ENCODE assay signal across 9 mouse cellular contexts in the genomic region with DNA sequence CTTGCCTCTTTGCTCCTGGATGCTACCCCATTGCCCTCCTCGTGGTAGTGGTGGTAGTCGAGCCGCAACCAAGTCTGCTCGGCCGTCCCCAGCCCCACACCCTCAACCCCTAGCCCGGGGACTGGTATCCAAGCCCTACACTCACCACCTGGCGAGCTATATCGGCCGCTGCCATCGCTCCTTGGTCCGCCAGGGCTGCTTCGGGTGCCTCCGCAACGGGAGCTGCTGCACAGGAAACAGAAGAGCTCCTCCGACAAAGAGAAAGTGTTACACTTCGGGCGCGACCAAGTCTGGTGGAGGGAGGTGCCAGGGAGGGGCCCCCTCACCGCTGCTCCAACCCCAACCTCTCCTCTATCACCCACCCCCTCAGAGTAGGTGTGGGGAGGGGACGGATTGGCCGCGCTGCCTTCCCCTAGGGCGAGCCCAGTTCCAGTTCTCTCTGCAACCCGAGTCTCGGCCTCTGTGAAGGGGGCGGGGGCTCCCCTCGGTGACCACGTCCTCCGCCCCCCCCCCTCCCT. TPM values are rescaled to one million over a fixed set of nuclear protein-coding genes. Genes with fewer than 3 reads are reported as not detected.
DNase-seq lines count a peak whose midpoint lies in the region; ATAC-seq and TF ChIP-seq lines count a peak whose summit lies in the region.
"Had no signal": no experiment of that assay in that cellular context is flagged by ENCODE, and none has a peak within 500 bp of the region (broad histone marks: within the 10 kb centered on the region; RNA-seq: fewer than 3 reads in every experiment).

No protein-coding gene starts in this region.

- TF ChIP-seq EP300 in liver, embryonic 14.5 days (IDR thresholded peaks at IDR 0.05; ENCODE audit: low read depth), result no peak

- H3K4me3 ChIP-seq in embryonic facial prominence, embryonic 12.5 days, result peak overlapping the region; percentile 62
- peak overlapping the region; percentile 61 for H3K4me3 ChIP-seq in heart, embryonic 11.5 days (ENCODE audit: low read depth, low read length)
- H3K4me3 ChIP-seq in kidney, embryonic 15.5 days (replicated peaks), result peak overlapping the region; percentile 62
- peak overlapping the region; percentile 54 to 74 for H3K4me3 ChIP-seq in liver, embryonic 14.5 days (ENCODE audit: insufficient read depth in 1 of 2, low read depth in 2 of 2, low read length in 2 of 2)
- H3K4me3 ChIP-seq in stomach, embryonic 15.5 days (replicated peaks), result peak overlapping the region; percentile 56

- no peaks in the 10 kb centered on the region for H3K36me3 ChIP-seq in embryonic facial prominence, embryonic 12.5 days
- H3K36me3 ChIP-seq in heart, embryonic 11.5 days (ENCODE audit: control insufficient read depth, insufficient read depth, low read length), result no peaks in the 10 kb centered on the region
- no peaks in the 10 kb centered on the region for H3K36me3 ChIP-seq in kidney, embryonic 15.5 days
- no peaks in the 10 kb centered on the region for H3K36me3 ChIP-seq in liver, embryonic 14.5 days (replicated peaks; ENCODE audit: control insufficient read depth, insufficient read depth, low read depth)
- H3K36me3 ChIP-seq in stomach, embryonic 15.5 days, result no peaks in the 10 kb centered on the region

- no peak for TF ChIP-seq CTCF in liver, embryonic 14.5 days (IDR thresholded peaks at IDR 0.05; ENCODE audit: low read depth)

- peak overlapping the region; percentile 64 for H3K9ac ChIP-seq in embryonic facial prominence, embryonic 12.5 days
- peak overlapping the region; percentile 74 for H3K9ac ChIP-seq in heart, embryonic 11.5 days (ENCODE audit: low read depth, low read length)
- peak overlapping the region; percentile 54 for H3K9ac ChIP-seq in kidney, embryonic 15.5 days
- peak overlapping the region; percentile 25 for H3K9ac ChIP-seq in liver, embryonic 14.5 days (replicated peaks)
- H3K9ac ChIP-seq in stomach, embryonic 15.5 days, result no peak overlapping the region

- ATAC-seq in embryonic facial prominence, embryonic 12.5 days (ENCODE audit: insufficient number of reproducible peaks, insufficient read depth, low FRiP score, low TSS enrichment), result peak; percentile 92
- ATAC-seq in heart, embryonic 11.5 days (replicated peaks; ENCODE audit: insufficient number of reproducible peaks, low FRiP score, low TSS enrichment), result peak; percentile 93
- ATAC-seq in kidney, embryonic 15.5 days (replicated peaks; ENCODE audit: low FRiP score), result peak; percentile 97
- peak; percentile 86 for ATAC-seq in liver, embryonic 14.5 days (ENCODE audit: insufficient read depth)
- peak; percentile 93 for ATAC-seq in stomach, embryonic 15.5 days (ENCODE audit: insufficient read depth, low FRiP score, low read depth)

- DNase-seq in CD4-positive helper T cell, adult 2 months (ENCODE audit: low read depth, low spot score), result peak; percentile 92
- DNase-seq in adrenal gland, postnatal 36 days, result peak; percentile 64 to 77
- DNase-seq in liver, embryonic 14.5 days (ENCODE audit: low read depth in 3 of 3, low spot score in 3 of 3), result peak; percentile 26 to 40 (median 26)
- peak; percentile 84 to 86 for DNase-seq in natural killer cell, adult 2 months (ENCODE audit: low spot score in 2 of 2)

- peak overlapping the region; percentile 63 for H3K4me2 ChIP-seq in embryonic facial prominence, embryonic 12.5 days (replicated peaks)
- H3K4me2 ChIP-seq in heart, embryonic 11.5 days, result peak overlapping the region; percentile 76
- H3K4me2 ChIP-seq in kidney, embryonic 15.5 days, result peak overlapping the region; percentile 66
- H3K4me2 ChIP-seq in liver, embryonic 14.5 days (ENCODE audit: low read depth), result peak overlapping the region; percentile 61
- H3K4me2 ChIP-seq in stomach, embryonic 15.5 days, result peak overlapping the region; percentile 73

- H3K27me3 ChIP-seq in embryonic facial prominence, embryonic 12.5 days, result no peaks in the 10 kb centered on the region
- H3K27me3 ChIP-seq in heart, embryonic 11.5 days (ENCODE audit: control insufficient read depth, insufficient read depth, low read length), result no peaks in the 10 kb centered on the region; the same call in 1 of the 2 replicates
- H3K27me3 ChIP-seq in kidney, embryonic 15.5 days, result no peaks in the 10 kb centered on the region
- H3K27me3 ChIP-seq in liver, embryonic 14.5 days (ENCODE audit: control insufficient read depth, insufficient read depth, low read length), result no peaks in the 10 kb centered on the region
- no peaks in the 10 kb centered on the region for H3K27me3 ChIP-seq in stomach, embryonic 15.5 days (replicated peaks)

- H3K27ac ChIP-seq in embryonic facial prominence, embryonic 12.5 days, result peak overlapping the region; percentile 72
- H3K27ac ChIP-seq in heart, embryonic 11.5 days (ENCODE audit: low read depth, low read length), result 0 out of 2 replicates have a peak overlapping the region, but pooled peaks have one; percentile 46
- H3K27ac ChIP-seq in kidney, embryonic 15.5 days, result peak overlapping the region; percentile 58; the same call in 1 of the 2 replicates
- no peak overlapping the region for H3K27ac ChIP-seq in liver, embryonic 14.5 days
- peak overlapping the region; percentile 59 for H3K27ac ChIP-seq in stomach, embryonic 15.5 days

- H3K9me3 ChIP-seq in embryonic facial prominence, embryonic 12.5 days, result no peaks in the 10 kb centered on the region
- H3K9me3 ChIP-seq in heart, embryonic 11.5 days (replicated peaks; ENCODE audit: control insufficient read depth, low read length), result no peaks in the 10 kb centered on the region
- H3K9me3 ChIP-seq in kidney, embryonic 15.5 days (replicated peaks), result no peaks in the 10 kb centered on the region
- no peaks in the 10 kb centered on the region for H3K9me3 ChIP-seq in liver, embryonic 14.5 days (ENCODE audit: control insufficient read depth, low read length)
- no peaks in the 10 kb centered on the region for H3K9me3 ChIP-seq in stomach, embryonic 15.5 days

- no peaks in the 10 kb centered on the region; the same call in 1 of the 2 replicates for H3K4me1 ChIP-seq in embryonic facial prominence, embryonic 12.5 days
- H3K4me1 ChIP-seq in heart, embryonic 11.5 days (ENCODE audit: control insufficient read depth, insufficient read depth, low read length), result peaks cover 3% of the 10 kb centered on the region
- H3K4me1 ChIP-seq in kidney, embryonic 15.5 days, result 0 out of 2 replicates have a peak, but pooled peaks cover 3% of the 10 kb centered on the region
- H3K4me1 ChIP-seq in liver, embryonic 14.5 days (replicated peaks; ENCODE audit: control insufficient read depth in 2 of 2, insufficient read depth in 2 of 2, low read length in 1 of 2), result 0 out of 4 replicates have a peak, but pooled peaks cover 0 to 2% of the 10 kb centered on the region in 2 experiments
- H3K4me1 ChIP-seq in stomach, embryonic 15.5 days, result no peaks in the 10 kb centered on the region

- WGBS in embryonic facial prominence, embryonic 12.5 days, result 17% methylated on average over 22 of the region's 29 CpGs
- 20% methylated on average over 26 of the region's 29 CpGs for whole genome bisulfite sequencing in heart, embryonic 11.5 days (ENCODE audit: insufficient replicate concordance)
- WGBS in kidney, embryonic 15.5 days, result 13% methylated on average over 27 of the region's 29 CpGs
- WGBS in liver, embryonic 14.5 days (ENCODE audit: insufficient replicate concordance), result 9% methylated on average over 24 of the region's 29 CpGs
- WGBS in stomach, embryonic 15.5 days, result 23% methylated on average over 22 of the region's 29 CpGs

RNA-seq across cellular contexts. Expression of gene Sept6, which starts 2.3 kb away (rescaled TPM):
- 10 to 100 TPM; 20.7 to 24.4 TPM for total RNA-seq in adrenal gland, postnatal 36 days (2021)
- 49.5 and 50.2 TPM in 2 replicates for polyA plus RNA-seq in embryonic facial prominence, embryonic 12.5 days (2016; fragmentation: Nextera tagmentation; extraction: Ambion mirVana)
- polyA plus RNA-seq in heart, embryonic 11.5 days (2014; fragmentation: Nextera tagmentation; extraction: Ambion mirVana), result 24.8 and 25.5 TPM in 2 replicates
- polyA plus RNA-seq in kidney, embryonic 15.5 days (2015; fragmentation: Nextera tagmentation; extraction: Ambion mirVana), result 21.9 and 23.7 TPM in 2 replicates
- polyA plus RNA-seq in liver, embryonic 14.5 days (2012; rRNA removed), result 2.1 and 3.0 TPM in 2 replicates
- 3.0 and 3.1 TPM in 2 replicates for polyA plus RNA-seq in liver, embryonic 14.5 days (2014; fragmentation: Nextera tagmentation; extraction: Ambion mirVana)
- polyA plus RNA-seq in stomach, embryonic 15.5 days (2015; fragmentation: Nextera tagmentation; extraction: Ambion mirVana), result 15.9 and 16.2 TPM in 2 replicates

RNA-seq across cellular contexts. Expression of gene Sowahd, which starts 59.4 kb away (rescaled TPM):
- total RNA-seq in adrenal gland, postnatal 36 days (2021), result 1 to 10 TPM in 1 of 2 experiments, under 1 TPM in 1; 0.46 to 1.2 TPM
- polyA plus RNA-seq in embryonic facial prominence, embryonic 12.5 days (2016; fragmentation: Nextera tagmentation; extraction: Ambion mirVana), result not detected in 2 replicates
- 1.1 and 1.2 TPM in 2 replicates for polyA plus RNA-seq in heart, embryonic 11.5 days (2014; fragmentation: Nextera tagmentation; extraction: Ambion mirVana)
- not detected in 2 replicates for polyA plus RNA-seq in kidney, embryonic 15.5 days (2015; fragmentation: Nextera tagmentation; extraction: Ambion mirVana)
- polyA plus RNA-seq in liver, embryonic 14.5 days (2012; rRNA removed), result 0.02 TPM in 1 of 2 replicates, not detected in the other
- 0.11 TPM in 1 of 2 replicates, not detected in the other for polyA plus RNA-seq in liver, embryonic 14.5 days (2014; fragmentation: Nextera tagmentation; extraction: Ambion mirVana)
- polyA plus RNA-seq in stomach, embryonic 15.5 days (2015; fragmentation: Nextera tagmentation; extraction: Ambion mirVana), result 0.10 and 0.17 TPM in 2 replicates
- total RNA-seq: gastrocnemius, adult 8-10 months had no signal

Comparison
In these comparisons a context has a peak if more than half of its experiments do, and no peak if none do; other contexts are left out.
1. DNase-seq: peak in every context shown above with its lines; median percentile 92 in CD4-positive helper T cell, adult 2 months; 85 in natural killer cell, adult 2 months; 70 in adrenal gland, postnatal 36 days; 26 in liver, embryonic 14.5 days.